Mouse (Mus musculus) mouse trophoblast stem cell (cell line): Measurements from ENCODE around the gene Enthd1.

Experiments
- in situ Hi-C, 2 experiments: fragments of 300-500 bp; cut with MseI, MboI; formaldehyde crosslinking; loops; 2 replicates in 1 of 2; 3 replicates in 1 of 2; pipeline ENCODE4 v1.15.1; 2025

Enthd1 gene

GRCm38 (mm10) chr15:80574211-80575040 lies 9.5 kb upstream of the Enthd1 start:
- in situ Hi-C loops, result no loop called here

- in situ Hi-C loops, result no loop called here
These were observed 8.0 kb upstream of the Enthd1 start for GRCm38 (mm10) chr15:80572811-80573520.

- in situ Hi-C loops, result no loop called here
These were observed 7.3 kb upstream of the Enthd1 start, which contains the start of gene Grap2 for GRCm38 (mm10) chr15:80572291-80572690. Gene Grap2 (plus strand): TSS chr15:80572594.

- in situ Hi-C loops, result no loop called here
These were observed 6.7 kb upstream of the Enthd1 start for GRCm38 (mm10) chr15:80571611-80572010.

- in situ Hi-C loops, result no loop called here
These were observed 5.3 kb upstream of the Enthd1 start for GRCm38 (mm10) chr15:80570226-80570625.

- in situ Hi-C loops, result no loop called here
These were observed 4.2 kb upstream of the Enthd1 start for GRCm38 (mm10) chr15:80569205-80569604.

GRCm38 (mm10) chr15:80567731-80568130 lies 2.8 kb upstream of the Enthd1 start:
- in situ Hi-C loops, result no loop called here

- in situ Hi-C loops, result no loop called here
These were observed 2.2 kb upstream of the Enthd1 start for GRCm38 (mm10) chr15:80567139-80567538.

- in situ Hi-C loops, result no loop called here
These were observed 1.7 kb upstream of the Enthd1 start for GRCm38 (mm10) chr15:80566696-80567095.

GRCm38 (mm10) chr15:80563634-80564208 lies 1.2 kb downstream of the Enthd1 start:
- in situ Hi-C loops, result no loop called here

- in situ Hi-C loops, result no loop called here
These were observed 2.5 kb downstream of the Enthd1 start for GRCm38 (mm10) chr15:80562446-80562845.

GRCm38 (mm10) chr15:80560646-80561580 lies 4.0 kb downstream of the Enthd1 start:
- in situ Hi-C loops, result no loop called here

GRCm38 (mm10) chr15:80559978-80560377 lies 5.0 kb downstream of the Enthd1 start:
- in situ Hi-C loops, result no loop called here

- in situ Hi-C loops, result no loop called here
These were observed 5.4 kb downstream of the Enthd1 start for GRCm38 (mm10) chr15:80559534-80559933.

GRCm38 (mm10) chr15:80557745-80558144 lies 7.2 kb downstream of the Enthd1 start:
- in situ Hi-C loops, result no loop called here

GRCm38 (mm10) chr15:80556021-80556420 lies 8.9 kb downstream of the Enthd1 start:
- in situ Hi-C loops, result no loop called here

- in situ Hi-C loops, result no loop called here
These were observed 9.8 kb downstream of the Enthd1 start for GRCm38 (mm10) chr15:80554860-80555822.

GRCm38 (mm10) chr15:80545430-80545829 lies 19.5 kb downstream of the Enthd1 start:
- in situ Hi-C loops, result no loop called here

- in situ Hi-C loops, result no loop called here
These were observed 20.8 kb downstream of the Enthd1 start for GRCm38 (mm10) chr15:80544115-80544514.

- in situ Hi-C loops, result no loop called here
These were observed 26.1 kb downstream of the Enthd1 start for GRCm38 (mm10) chr15:80538671-80539340.
